Mouse (Mus musculus) liver, postnatal 0 days (tissue): ENCODE results near the gene Noxred1.

Source experiments
- CTCF ChIP-seq: sonication (generic); IDR thresholded peaks from 2 replicates; pipeline ENCODE4 v1.5.1; 2016; ENCODE audit warnings: antibody characterized with exemption, low read depth
- EP300 ChIP-seq: IDR thresholded peaks from 2 replicates; pipeline ENCODE4 v1.6.1; 2016; ENCODE audit warnings: antibody characterized with exemption, low read depth, mild to moderate bottlenecking

GRCm38 (mm10) chr12:87266108-87266826 lies 27.7 kb upstream of the Noxred1 start, which contains the start of the genes Vipas39 and Ahsa1:
- peak; percentile 60 for TF ChIP-seq CTCF
- peak; percentile 72; the same call in 1 of the 2 replicates for TF ChIP-seq EP300
